Mouse (Mus musculus): ENCODE results near the gene Mydgf. TPM values are rescaled to one million over a fixed set of nuclear protein-coding genes. Genes with fewer than 3 reads are reported as not detected.

Gene Mydgf
- polyA plus RNA-seq, 1 experiment from 2014 or later: 98.6 TPM

Small RNA genes within 50 kb of the gene (microRNA-seq; reads per million reads assigned to microRNA genes)
- not detected for gene Gm44397

Other genes starting within 250 kb of the Mydgf start
- 7.0 and 7.6 TPM in 2 replicates for gene Zfp119b, start 234.4 kb downstream of the Mydgf start, polyA plus RNA-seq (2015; fragmentation: Nextera tagmentation; extraction: Ambion mirVana)
- gene Ebi3, start 231.3 kb downstream of the Mydgf start, polyA plus RNA-seq (2015; fragmentation: Nextera tagmentation; extraction: Ambion mirVana): 1.3 and 1.4 TPM in 2 replicates
- gene Yju2, start 224.8 kb downstream of the Mydgf start, polyA plus RNA-seq (2015; fragmentation: Nextera tagmentation; extraction: Ambion mirVana): 25.5 and 27.8 TPM in 2 replicates
- gene Shd, start 213.5 kb downstream of the Mydgf start, polyA plus RNA-seq (2015; fragmentation: Nextera tagmentation; extraction: Ambion mirVana): 50.4 and 50.7 TPM in 2 replicates
- 36.4 and 39.2 TPM in 2 replicates for gene Fsd1, start 197.4 kb downstream of the Mydgf start, polyA plus RNA-seq (2015; fragmentation: Nextera tagmentation; extraction: Ambion mirVana)
- gene Stap2, start 178.3 kb downstream of the Mydgf start, polyA plus RNA-seq (2015; fragmentation: Nextera tagmentation; extraction: Ambion mirVana): 8.1 and 9.2 TPM in 2 replicates
- 108 and 109 TPM in 2 replicates for gene Mpnd, start 178.2 kb downstream of the Mydgf start, polyA plus RNA-seq (2015; fragmentation: Nextera tagmentation; extraction: Ambion mirVana)
- 190 and 200 TPM in 2 replicates for gene Sh3gl1, start 147.3 kb downstream of the Mydgf start, polyA plus RNA-seq (2015; fragmentation: Nextera tagmentation; extraction: Ambion mirVana)
- 27.4 and 29.0 TPM in 2 replicates for gene Chaf1a, start 143.5 kb downstream of the Mydgf start, polyA plus RNA-seq (2015; fragmentation: Nextera tagmentation; extraction: Ambion mirVana)
- gene Ubxn6, start 108.9 kb downstream of the Mydgf start, polyA plus RNA-seq (2015; fragmentation: Nextera tagmentation; extraction: Ambion mirVana): 45.3 and 49.4 TPM in 2 replicates
- gene Hdgfl2, start 104.3 kb downstream of the Mydgf start, polyA plus RNA-seq (2015; fragmentation: Nextera tagmentation; extraction: Ambion mirVana): 152 and 156 TPM in 2 replicates
- gene Plin4, start 74.1 kb downstream of the Mydgf start, polyA plus RNA-seq (2015; fragmentation: Nextera tagmentation; extraction: Ambion mirVana): 0.03 and 0.04 TPM in 2 replicates
- 0.13 TPM in 1 of 2 replicates, not detected in the other for gene Plin5, start 66.3 kb downstream of the Mydgf start, polyA plus RNA-seq (2015; fragmentation: Nextera tagmentation; extraction: Ambion mirVana)
- 0.27 and 0.37 TPM in 2 replicates for gene Lrg1, start 61.9 kb downstream of the Mydgf start, polyA plus RNA-seq (2015; fragmentation: Nextera tagmentation; extraction: Ambion mirVana)
- 2.5 and 2.6 TPM in 2 replicates for gene Sema6b, start 43.6 kb downstream of the Mydgf start, polyA plus RNA-seq (2015; fragmentation: Nextera tagmentation; extraction: Ambion mirVana)
- 11.3 and 12.0 TPM in 2 replicates for gene Tnfaip8l1, start 21.4 kb downstream of the Mydgf start, polyA plus RNA-seq (2015; fragmentation: Nextera tagmentation; extraction: Ambion mirVana)
- gene Dpp9, start 35.0 kb upstream of the Mydgf start, polyA plus RNA-seq (2015; fragmentation: Nextera tagmentation; extraction: Ambion mirVana): 34.9 and 39.8 TPM in 2 replicates
- 12.3 and 13.7 TPM in 2 replicates for gene Fem1a, start 72.9 kb upstream of the Mydgf start, polyA plus RNA-seq (2015; fragmentation: Nextera tagmentation; extraction: Ambion mirVana)
- 4.4 and 4.6 TPM in 2 replicates for gene Ticam1, start 92.9 kb upstream of the Mydgf start, polyA plus RNA-seq (2015; fragmentation: Nextera tagmentation; extraction: Ambion mirVana)
- gene Plin3, start 109.0 kb upstream of the Mydgf start, polyA plus RNA-seq (2015; fragmentation: Nextera tagmentation; extraction: Ambion mirVana): 78.1 and 80.4 TPM in 2 replicates
- gene Arrdc5, start 116.4 kb upstream of the Mydgf start, polyA plus RNA-seq (2015; fragmentation: Nextera tagmentation; extraction: Ambion mirVana): not detected in 2 replicates
- 136 and 146 TPM in 2 replicates for gene Uhrf1, start 119.4 kb upstream of the Mydgf start, polyA plus RNA-seq (2015; fragmentation: Nextera tagmentation; extraction: Ambion mirVana)
- gene Kdm4b, start 142.1 kb upstream of the Mydgf start, polyA plus RNA-seq (2015; fragmentation: Nextera tagmentation; extraction: Ambion mirVana): 40.1 and 43.2 TPM in 2 replicates

Measured in limb, embryonic 13.5 days (tissue).